Mouse (Mus musculus): ENCODE measurements around the gene Trim28.

Gene Trim28

DNA sequence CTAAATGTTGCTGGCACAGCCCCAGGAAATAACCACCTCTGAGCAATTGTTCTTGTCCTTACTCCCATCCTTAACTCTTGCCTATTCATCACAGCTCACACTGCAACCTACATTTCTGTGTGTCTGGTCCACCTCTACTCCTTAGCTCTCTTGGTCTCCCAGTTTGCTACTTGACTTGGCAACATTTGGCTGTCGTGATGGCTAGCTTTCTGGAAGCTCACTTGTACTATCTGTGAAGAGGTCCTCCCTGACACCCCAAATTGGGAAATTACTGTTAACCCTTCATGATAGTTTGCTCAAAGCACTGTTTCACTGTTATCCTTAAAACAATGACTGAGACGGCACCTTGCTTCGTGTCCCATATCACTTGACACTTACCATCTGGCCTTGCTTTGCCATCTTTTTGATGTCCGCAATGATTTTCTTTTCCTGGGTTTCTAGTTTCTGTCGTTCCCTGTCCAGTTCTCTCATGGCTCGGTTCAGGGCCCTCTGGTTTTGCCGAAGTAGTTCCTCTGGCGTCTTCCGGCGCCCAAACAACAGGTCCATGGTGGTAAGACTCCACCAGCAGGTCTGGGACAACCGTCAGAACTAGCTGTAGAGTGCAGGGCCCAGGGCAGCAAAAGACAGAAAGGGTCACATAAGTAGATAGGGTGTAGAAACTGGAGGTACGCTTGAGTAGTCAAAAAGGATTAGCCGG, 34.7 kb downstream of the Trim28 start:
- DNase-seq (ENCODE audit: low spot score in 2 of 2), result no peak

DNA sequence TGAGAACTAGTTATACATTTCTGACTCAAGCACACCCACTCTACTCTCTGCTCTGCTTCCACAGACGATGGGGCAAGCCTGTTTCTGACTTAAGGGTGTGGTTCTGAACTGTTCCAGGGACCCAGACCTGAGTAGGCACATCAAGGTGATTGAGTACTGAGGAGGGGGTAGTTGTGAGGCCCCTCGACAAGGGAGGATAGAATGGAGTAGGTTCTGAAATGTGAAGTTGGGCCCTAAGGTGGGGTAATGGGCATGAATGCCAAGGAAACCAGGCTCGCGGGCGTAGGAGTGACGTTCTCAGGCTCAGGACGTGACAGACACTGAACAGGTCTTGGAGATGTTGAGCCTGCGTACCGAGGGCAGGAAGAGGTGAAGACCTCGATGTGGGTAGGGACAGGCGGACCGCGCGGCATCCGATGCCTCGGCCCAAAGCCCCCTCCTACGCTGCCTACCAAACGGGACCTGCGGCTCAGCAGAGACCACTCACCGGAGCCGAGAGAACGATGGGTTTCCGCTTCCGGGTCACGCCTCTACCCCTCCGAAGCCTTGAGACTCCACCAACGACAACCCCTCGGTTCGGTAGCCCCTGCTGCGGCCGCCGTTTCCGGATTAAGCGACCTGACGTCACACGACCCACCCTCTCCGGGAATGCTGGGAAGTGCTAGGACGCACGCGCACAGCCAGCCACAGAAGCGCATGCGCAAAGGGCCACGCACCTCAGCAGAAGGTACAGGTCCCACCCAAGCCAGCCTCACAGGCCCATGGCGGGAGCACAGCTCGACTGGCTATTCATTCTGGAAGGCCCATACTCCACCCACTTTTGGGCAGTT, 35.4 kb downstream of the Trim28 start, which contains the start of gene Chmp2a:
Gene Chmp2a (minus strand): TSS at position 660 of the 830 bp plus-strand sequence.
- DNase-seq (ENCODE audit: low spot score in 2 of 2), result peak; percentile 95 to 97

DNA sequence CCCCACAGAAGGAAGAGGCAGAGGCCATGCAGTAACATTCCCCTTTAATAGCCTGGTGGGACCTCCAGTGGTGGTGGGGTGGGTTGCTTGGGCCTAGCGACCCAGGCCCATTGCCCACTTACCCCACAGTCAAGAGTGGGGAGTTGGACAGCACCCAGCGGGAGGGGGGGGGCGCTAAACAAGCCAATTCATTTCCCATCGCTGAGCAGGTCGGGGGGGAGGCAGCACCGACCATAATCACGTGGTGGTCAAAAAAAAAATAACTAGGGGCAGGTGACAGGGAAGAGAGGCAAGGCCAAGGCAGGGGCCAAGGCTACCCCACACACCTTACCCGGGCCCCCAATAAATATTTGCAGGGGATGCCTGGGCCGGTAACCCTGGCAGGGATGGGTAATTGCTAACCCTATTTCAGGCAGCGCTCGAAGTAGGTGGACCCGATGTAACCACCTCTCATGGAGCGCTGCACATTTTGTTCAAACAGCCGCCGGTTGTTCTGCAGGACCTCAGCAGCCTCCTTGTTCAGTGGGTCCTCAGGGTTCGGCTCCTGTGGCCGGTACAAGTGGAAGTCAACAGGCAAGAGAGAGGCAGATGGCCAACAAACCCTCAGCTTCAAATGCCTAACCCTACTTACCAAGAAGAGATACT, 36.4 kb downstream of the Trim28 start:
- DNase-seq (ENCODE audit: low spot score in 2 of 2), result no peak

DNA sequence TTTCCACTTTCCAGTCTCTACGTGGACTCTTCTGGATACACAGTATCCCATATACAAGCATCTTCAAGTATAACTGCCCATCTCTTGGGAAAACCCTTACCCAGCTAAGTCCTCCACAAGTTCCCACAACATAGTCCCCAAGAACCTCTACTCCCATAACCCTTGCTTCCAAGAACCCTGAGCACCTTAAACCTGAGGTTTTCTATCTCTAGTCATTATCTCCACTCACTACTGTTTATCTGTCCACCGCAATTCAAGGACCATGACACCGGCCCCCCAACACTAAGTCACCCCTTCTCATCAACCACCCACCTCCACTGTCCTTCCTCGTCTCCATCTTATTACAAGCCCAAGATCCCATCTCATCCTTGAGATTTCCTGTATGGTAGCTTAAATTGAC, 37.9 kb downstream of the Trim28 start:
- no peak for DNase-seq (ENCODE audit: low spot score in 2 of 2)

DNA sequence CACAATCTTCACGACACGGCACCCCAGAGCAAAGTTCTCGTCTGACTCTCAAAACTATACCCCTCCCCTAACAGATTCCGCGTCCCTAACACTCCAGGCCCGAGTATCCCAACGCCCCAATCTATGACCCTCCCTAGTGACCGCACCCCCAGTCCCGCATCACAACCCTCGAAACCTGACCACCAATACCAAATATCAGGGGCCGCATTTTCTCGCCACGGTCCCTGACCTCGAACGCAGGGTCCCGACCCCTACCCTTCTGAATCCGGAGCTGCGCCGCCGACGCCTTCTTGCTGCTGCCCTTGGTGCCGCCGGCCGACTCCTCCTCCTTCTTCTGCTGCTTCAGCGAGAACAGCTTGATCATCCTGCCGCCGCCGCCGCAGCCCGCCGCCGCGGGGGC, 38.5 kb downstream of the Trim28 start:
- no peak for DNase-seq (ENCODE audit: low spot score in 2 of 2)

DNA sequence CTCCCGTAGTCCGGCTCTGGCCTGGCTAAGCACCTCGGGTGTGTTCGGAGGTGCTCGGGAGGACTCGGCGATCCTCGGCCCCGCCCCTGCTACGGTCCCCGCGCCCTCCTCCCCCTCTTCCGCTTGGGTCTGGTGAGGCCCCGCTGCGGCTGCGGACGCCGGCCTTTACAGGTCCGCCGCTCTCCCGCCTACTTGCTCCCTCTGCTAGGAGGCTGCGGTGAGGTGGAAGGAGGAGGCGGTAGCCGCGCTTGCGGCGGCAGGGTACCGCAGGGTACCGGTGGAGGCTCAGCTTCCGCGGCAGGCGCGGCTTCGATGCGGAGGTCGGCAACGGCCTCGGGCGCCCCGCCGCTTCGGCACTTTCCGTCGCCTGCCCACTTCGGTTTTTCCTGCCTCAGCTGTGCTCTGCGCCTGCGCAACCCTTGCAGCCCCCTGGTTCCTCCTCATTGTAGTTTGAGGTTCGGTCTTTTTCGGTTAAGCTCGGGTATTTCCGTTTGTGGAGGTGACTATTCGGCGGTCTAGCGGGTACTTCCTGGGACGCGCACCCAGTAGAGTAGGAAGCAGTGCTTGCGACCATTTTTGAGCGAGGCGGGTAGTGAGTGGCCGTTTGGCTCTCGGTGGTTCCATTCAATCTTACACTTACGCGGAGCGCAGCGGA, 39.1 kb downstream of the Trim28 start, which contains the start of gene Ube2m:
Gene Ube2m (minus strand): TSS at position 375 of the 655 bp plus-strand sequence.
- DNase-seq (ENCODE audit: low spot score in 2 of 2), result peak; percentile 99

DNA sequence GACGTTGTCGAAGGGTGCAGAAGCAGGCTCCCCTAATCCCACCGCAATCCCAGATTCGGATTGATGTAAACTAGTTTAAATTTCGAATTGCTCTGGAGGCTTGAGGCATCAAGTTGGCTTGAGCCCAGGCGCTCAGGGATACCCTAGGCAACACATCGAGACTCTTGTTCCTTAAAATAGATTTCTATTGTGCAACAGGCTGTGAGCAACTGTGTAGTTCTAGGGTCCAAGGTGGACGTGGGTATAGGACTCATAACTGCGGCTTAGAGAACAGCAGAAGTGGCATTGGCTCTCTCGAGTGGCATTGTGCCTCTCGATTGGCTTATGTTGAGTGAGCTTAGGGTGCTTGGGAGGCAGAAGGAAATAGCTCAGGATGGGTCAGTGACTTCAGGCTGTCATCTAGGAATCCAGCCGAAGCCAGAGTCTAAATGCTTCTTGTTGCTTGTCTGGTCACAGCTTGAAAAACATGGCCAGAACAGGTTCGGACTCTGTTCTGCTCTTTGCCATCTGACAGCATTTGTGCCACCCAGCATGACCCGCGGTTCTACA, 39.8 kb downstream of the Trim28 start:
- DNase-seq (ENCODE audit: low spot score in 2 of 2), result no peak

DNA sequence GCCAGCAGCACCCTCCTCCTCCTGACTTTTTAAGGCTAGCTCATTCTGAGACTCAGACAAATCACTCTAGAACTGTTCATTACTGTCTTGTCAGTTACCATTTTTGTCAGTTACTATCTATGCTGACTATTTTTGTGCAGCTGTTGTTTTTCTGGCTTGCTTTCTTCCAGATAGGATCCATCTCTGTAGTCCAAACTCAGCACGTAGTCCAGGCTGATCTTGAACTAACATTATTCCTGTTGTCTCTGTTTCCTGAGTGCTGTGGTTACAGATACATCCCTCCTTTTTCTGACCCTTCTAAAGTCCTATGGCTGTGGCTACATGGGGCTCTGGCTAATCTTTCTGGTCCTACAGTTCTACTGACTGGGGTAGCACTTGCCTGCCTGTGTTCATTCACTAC, 40.3 kb downstream of the Trim28 start:
- no peak for DNase-seq (ENCODE audit: low spot score in 2 of 2)

DNA sequence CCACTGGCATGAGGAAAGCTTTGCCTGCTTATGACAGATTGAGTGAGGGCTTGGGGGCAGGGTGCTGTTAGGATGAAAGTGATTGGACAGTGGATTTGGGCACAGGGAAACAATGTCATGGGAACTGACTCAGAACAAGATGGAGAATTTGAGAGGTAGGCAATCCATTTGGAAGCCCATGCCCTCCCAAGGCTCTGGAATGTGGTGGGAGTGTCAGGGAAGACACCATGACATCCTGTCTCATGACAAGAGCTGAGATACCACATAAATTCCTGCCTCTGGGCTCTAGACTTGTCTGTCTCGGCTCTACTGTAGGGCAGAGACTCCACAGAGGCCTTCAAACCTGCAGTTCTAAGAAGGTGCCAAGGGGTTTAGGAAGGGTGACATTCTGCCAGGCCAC, 42.3 kb downstream of the Trim28 start:
- DNase-seq (ENCODE audit: low spot score in 2 of 2), result no peak

DNA sequence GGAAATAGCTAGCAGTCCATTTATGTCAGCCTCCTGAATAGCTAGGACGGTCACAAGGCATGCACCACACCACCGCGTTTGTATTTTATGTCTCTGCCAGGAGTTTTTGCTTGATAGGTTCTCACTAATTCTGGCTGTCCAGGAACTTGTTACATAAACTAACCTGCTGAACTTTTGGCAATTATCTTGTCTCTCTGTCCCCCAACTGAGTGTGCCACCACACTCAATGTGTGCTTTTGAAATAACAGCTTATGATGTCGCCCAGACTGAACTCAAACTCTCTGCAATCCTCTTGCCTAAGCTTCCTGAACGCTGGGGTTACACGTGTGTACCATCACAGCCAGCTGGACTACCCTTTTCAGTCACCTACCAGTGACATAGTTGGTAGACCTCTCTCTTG, 43.6 kb downstream of the Trim28 start:
- DNase-seq (ENCODE audit: low spot score in 2 of 2), result no peak

DNA sequence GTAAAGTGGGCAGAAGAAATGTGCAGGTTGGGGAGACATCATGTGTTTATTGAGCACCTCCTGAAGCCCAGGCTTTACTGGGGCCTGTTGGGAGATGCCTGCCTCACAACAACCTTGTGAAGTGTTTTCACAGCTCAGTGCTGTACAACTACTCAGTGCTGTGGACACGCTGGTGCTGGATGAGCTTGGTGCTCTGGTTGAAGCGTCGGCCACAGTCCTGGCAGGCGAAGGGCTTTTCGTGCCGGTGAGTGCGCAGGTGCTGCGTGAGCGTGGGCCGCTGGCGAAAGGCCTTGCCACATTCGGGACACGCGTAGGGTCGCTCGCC, 44.2 kb downstream of the Trim28 start:
- DNase-seq (ENCODE audit: low spot score in 2 of 2), result no peak

DNA sequence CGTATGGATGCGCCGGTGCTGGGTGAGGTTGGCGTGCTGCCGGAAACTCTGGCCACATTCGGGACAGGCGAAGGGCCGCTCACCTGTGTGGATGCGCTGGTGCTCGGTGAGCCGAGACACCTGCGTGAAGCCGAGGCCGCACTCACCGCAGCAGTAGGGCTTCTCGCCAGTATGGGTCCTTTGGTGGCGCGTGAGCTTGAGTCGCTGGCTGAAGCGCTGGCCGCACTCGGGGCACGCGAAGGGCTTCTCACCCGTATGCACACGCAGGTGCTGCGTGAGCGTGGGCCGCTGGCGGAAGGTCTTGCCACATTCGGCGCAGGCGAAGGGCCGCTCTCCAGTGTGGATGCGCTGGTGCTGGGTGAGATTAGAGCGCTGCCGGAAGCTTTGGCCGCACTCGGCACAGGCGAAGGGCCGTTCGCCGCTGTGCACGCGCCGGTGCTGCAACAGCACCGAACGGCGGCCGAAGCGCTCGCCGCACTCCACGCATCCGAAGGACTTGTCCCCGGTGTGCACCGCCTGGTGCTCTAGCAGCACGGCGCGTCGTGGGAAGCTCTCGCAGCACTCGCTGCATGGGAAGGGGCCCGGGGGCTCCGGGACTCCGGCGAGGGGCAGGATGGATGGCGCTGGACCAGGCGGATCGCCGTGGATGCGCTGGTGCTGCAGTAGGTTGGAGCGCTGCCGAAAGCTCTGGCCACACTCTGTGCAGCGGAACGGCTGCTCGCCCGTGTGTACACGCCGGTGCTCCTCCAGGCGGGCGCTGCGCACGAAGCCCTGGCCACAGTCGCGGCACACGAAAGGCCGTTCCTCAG, 44.7 kb downstream of the Trim28 start:
- no peak for DNase-seq (ENCODE audit: low spot score in 2 of 2)

DNA sequence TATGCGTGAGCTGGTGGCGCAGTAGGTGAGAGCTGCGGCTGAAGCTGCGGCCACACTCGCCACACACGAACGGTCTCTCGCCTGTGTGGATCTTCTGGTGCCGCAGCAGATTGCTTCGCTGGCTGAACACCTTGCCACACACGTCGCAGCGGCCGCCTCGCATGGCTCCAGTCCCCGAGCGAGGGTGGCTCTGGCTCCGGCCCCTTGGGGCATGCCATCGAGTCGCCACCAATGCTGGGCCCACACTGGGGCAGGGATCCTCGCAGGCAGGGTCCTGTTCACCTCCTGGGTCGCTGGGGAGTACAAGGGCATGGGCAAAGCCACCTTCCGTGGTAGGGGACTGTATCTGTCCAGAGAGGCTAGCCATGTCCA, 45.3 kb downstream of the Trim28 start:
- DNase-seq (ENCODE audit: low spot score in 2 of 2), result no peak

DNA sequence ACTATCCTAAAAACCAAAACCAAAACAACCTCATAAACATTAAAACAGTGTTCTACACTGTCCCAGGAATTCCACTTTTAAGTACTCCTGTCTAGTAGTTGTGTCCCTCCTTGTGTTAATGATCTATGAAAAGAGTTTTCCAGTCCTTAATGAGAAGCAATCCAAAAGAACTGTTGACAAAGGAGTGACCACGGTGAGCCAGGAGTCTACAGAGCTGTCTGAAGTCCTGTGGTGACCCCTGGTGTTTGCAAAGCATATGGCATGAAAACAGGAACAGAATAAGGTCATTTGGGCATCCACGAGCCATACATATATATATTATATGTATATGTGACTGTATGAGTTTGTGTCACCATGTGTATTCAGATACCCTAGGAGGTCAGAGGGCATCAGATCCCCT, 47.2 kb downstream of the Trim28 start:
- DNase-seq (ENCODE audit: low spot score in 2 of 2), result peak; percentile 62 to 75

DNA sequence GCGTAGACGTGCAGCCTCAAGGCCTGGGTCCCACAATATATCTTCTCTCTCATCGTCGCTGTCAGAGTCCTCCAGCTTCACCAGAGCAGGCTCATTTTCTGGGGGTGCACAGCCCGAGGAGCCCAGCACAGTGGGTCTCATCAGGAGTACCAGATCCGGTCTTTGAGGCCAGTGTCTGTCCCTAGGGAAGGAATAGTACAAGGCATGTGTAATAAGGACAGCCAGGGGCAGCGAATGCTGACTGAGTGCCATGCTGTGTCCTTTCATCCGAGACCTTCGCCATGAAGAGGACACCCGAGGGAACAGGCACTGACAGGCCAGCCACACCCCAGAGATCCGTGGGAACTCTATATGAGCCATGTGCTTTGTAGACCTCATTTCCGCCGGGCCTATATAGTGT, 54.1 kb downstream of the Trim28 start:
- no peak for DNase-seq (ENCODE audit: low spot score in 2 of 2)

DNA sequence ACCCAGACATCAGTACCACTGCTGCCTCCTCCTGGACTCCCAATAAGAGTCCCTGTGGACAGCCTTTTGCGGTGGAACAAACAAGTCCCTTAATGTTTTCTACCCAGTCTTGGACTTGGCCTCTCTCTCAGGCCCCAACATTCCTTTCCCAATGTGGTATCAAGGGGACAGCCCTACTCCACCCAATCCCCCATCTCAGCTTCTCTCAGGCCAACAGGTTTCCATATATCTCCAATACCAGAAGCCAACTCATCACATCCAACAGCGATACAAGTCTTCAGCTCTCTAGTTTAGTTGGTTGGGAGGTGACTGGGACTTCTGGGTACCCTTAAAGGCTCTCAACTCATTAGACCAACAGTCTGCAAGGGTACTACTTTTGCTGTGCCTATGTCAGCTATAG, 54.6 kb downstream of the Trim28 start:
- no peak for DNase-seq (ENCODE audit: low spot score in 2 of 2)

DNA sequence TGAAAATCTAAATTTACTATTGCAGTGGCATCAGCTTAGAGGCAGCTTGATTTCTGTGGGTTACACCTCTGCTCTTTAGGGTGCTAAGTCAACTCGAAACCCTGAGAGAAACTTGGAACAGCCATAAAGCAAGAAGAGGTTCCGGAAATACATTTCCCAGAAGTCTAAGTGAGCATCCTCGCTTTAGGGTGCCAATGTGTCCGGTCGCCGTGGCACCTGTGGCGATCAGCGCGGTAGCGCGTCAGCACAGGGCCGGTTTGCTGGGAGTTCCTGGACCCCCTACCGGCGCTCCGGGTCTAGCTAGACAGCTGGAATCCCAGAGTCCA, 55.0 kb downstream of the Trim28 start:
- DNase-seq (ENCODE audit: low spot score in 2 of 2), result no peak

DNA sequence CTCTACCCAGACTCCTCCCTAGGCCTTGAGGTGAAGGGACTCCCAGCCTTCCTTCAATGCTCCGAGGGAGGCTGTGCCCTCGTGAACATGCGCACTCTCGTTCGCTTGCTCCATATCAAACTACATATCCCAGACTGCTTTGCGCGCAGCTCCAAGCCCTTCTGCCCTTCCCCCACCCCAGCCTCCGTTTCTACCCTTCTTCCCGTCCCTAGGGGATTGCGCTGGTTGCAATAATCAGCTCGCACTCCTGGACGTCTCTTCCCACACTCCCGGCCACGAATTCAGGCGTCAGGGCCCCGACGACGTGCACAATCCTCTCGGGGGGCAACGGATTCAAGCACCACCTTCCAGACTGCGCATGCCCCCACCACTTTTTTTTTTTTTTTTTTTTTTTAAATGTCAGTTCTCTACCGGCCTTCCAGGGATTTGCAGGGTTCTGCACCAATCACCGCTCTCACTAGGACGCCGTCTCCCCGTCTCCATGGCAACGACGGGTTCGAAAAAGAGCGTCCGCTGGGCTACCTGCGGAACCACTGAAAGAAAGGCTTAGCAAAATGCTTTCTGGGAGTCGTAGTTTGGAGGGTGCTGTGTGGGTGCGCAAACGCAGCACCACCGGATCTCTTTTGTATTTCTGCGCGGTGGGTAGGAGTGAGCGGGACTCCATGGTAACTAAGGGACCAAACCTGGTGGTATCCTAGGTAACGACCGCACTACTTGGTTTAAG, 55.5 kb downstream of the Trim28 start, which contains the start of gene Mzf1:
Gene Mzf1 (minus strand): TSS at position 478 of the 724 bp plus-strand sequence.
- DNase-seq (ENCODE audit: low spot score in 2 of 2), result peak; percentile 80 to 89

DNA sequence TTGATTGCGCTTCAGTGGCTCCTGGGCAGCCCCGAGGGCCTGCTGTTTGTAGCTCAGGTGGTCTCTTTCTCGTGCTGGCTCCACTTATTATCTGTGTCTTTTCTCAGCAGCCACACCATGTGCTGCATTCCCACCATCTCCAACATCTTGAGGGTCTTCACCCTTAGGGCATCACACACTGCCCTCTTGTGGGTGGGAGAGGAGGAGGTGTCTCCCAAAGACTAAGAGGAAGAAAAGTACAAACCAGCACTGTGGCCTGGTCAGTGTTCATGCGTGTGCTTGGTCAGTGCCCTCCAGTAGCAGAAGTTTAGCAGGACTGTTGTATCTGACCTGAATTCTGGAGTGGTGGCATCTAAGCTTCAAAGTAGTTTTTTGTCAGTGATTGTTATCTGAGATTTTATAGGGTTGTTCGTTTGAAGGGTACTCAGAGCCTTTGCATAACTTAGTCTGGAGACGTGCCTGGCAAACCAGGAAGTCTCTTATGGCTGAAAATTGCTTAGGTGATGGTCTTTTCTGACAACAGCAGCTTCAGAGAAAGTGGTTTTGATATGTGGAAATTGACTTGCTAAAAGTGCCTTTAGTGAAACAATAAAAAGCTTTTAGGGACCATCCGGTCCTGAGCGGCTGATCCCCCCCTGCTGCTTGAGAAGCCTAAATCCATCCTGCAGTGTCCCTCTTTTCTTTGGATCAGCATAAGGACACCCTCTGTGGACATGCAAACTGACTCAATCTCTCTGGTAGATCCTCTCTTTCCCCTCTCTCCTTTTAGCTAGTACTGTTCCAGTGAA, 58.2 kb downstream of the Trim28 start:
- DNase-seq (ENCODE audit: low spot score in 2 of 2), result no peak

DNA sequence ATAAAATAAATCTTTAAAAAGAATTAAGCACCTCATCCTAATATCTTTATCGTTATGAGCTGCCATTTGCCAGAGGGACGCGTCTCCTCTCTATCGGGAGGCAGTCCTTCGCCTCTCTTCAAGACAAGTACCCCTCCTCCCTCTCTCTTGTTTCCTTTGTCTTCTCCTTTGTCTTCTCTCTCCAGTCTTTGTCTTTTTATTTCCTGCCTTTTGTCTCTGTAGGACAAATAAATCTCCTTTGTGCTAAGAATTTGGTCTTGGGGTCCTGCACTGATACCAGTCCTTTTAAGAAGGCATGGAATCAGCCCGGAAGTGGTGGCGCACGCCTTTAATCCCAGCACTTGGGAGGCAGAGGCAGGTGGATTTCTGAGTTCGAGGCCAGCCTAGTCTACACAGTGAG, 60.6 kb downstream of the Trim28 start:
- DNase-seq (ENCODE audit: low spot score in 2 of 2), result no peak

Measured in natural killer cell, adult 2 months (primary cell).